Mouse (Mus musculus) testis, adult 2 months (tissue): ENCODE data around the gene Hnrnpa2b1. TPM values are rescaled to one million over a fixed set of nuclear protein-coding genes. Genes with fewer than 3 reads are reported as not detected.
"Not testable (repeated sequence)": the region's sequence is repeated elsewhere in the genome, so short reads cannot be mapped to it uniquely, and the experiment has no call there.

Experiments used
- H3K27ac ChIP-seq: fragments of 200-500 bp; 2 replicates; pipeline ENCODE4 v1.5.1; 2012; ENCODE audit warnings: low read depth, low read length; ENCODE audit not compliant: control insufficient read depth, insufficient read depth
- H3K27me3 ChIP-seq: fragments of 200-500 bp; 2 replicates; pipeline ENCODE4 v1.6.1; 2012; ENCODE audit warnings: mild to moderate bottlenecking, low read length, moderate library complexity; ENCODE audit not compliant: control insufficient read depth, insufficient read depth
- H3K36me3 ChIP-seq: fragments of 200-500 bp; 2 replicates; pipeline ENCODE4 v1.6.1; 2012; ENCODE audit warnings: mild to moderate bottlenecking, low read length; ENCODE audit not compliant: control insufficient read depth, insufficient read depth
- H3K4me1 ChIP-seq: fragments of 200-500 bp; 2 replicates; pipeline ENCODE4 v1.6.1; 2012; ENCODE audit warnings: low read length; ENCODE audit not compliant: control insufficient read depth, insufficient read depth
- H3K4me3 ChIP-seq: fragments of 200-500 bp; 2 replicates; pipeline ENCODE4 v1.5.1; 2012; ENCODE audit warnings: low read depth, mild to moderate bottlenecking, low read length, moderate library complexity, mixed read lengths; ENCODE audit not compliant: control insufficient read depth
- CTCF ChIP-seq: fragments of 200-500 bp; IDR thresholded peaks from 2 replicates; pipeline ENCODE4 v1.5.1; 2012; ENCODE audit warnings: low read depth, mild to moderate bottlenecking, inconsistent platforms, low read length, moderate library complexity; ENCODE audit not compliant: control insufficient read depth, insufficient read depth, insufficient replicate concordance
- POLR2A ChIP-seq: fragments of 200-500 bp; IDR thresholded peaks from 2 replicates; pipeline ENCODE4 v1.6.1; 2012; ENCODE audit warnings: low read depth, mild to moderate bottlenecking, inconsistent platforms, low read length, moderate library complexity; ENCODE audit not compliant: control insufficient read depth
- polyA plus RNA-seq: library from polyadenylated mRNA; depleted of rRNA; stranded (reverse); fragments of >200 nt; gene quantifications from 2 replicates; pipeline ENCODE4 v1.2.3, GENCODE M21; 2012

Gene Hnrnpa2b1
- polyA plus RNA-seq, 1 experiment = 158 TPM

GRCm38 (mm10) chr6:51505671-51506070 lies 36.0 kb upstream of the Hnrnpa2b1 start:
- H3K36me3 ChIP-seq = no peaks in the 10 kb centered on the region
- no peaks in the 10 kb centered on the region for H3K4me1 ChIP-seq
- H3K27ac ChIP-seq = peak overlapping the region; percentile 69
- no peak overlapping the region for H3K4me3 ChIP-seq
- TF ChIP-seq POLR2A = no peak
- no peak for TF ChIP-seq CTCF
- no peaks in the 10 kb centered on the region for H3K27me3 ChIP-seq

GRCm38 (mm10) chr6:51497321-51498111 lies 27.8 kb upstream of the Hnrnpa2b1 start:
- H3K4me3 ChIP-seq = no peak overlapping the region
- H3K27me3 ChIP-seq = no peaks in the 10 kb centered on the region
- TF ChIP-seq POLR2A = no peak
- TF ChIP-seq CTCF = no peak
- H3K36me3 ChIP-seq = no peaks in the 10 kb centered on the region
- H3K27ac ChIP-seq = no peak overlapping the region
- H3K4me1 ChIP-seq = no peaks in the 10 kb centered on the region

- H3K27ac ChIP-seq = no peak overlapping the region
- no peak overlapping the region for H3K4me3 ChIP-seq
Measured at GRCm38 (mm10) chr6:51489787-51490186, 20.1 kb upstream of the Hnrnpa2b1 start.

GRCm38 (mm10) chr6:51486731-51487130 lies 17.0 kb upstream of the Hnrnpa2b1 start:
- no peak overlapping the region for H3K4me3 ChIP-seq
- H3K4me1 ChIP-seq = no peaks in the 10 kb centered on the region
- TF ChIP-seq POLR2A (no peak), CTCF (no peak)
- H3K36me3 ChIP-seq = no peaks in the 10 kb centered on the region
- H3K27me3 ChIP-seq = no peaks in the 10 kb centered on the region
- 0 out of 2 replicates have a peak overlapping the region, but pooled peaks have one; percentile 13 for H3K27ac ChIP-seq

More at GRCm38 (mm10) chr6:51489787-51490186, 20.1 kb upstream of the Hnrnpa2b1 start:
- Histone ChIP-seq H3K27me3 (no peaks in the 10 kb centered on the region), H3K4me1 (no peaks in the 10 kb centered on the region), H3K36me3 (no peaks in the 10 kb centered on the region)
- TF ChIP-seq CTCF (no peak), POLR2A (no peak)

- H3K36me3 ChIP-seq = no peaks in the 10 kb centered on the region
- no peaks in the 10 kb centered on the region for H3K27me3 ChIP-seq
- no peaks in the 10 kb centered on the region for H3K4me1 ChIP-seq
- no peak overlapping the region for H3K4me3 ChIP-seq
- TF ChIP-seq CTCF (no peak), POLR2A (no peak)
- no peak overlapping the region for H3K27ac ChIP-seq
Measured at GRCm38 (mm10) chr6:51486076-51486710, 16.5 kb upstream of the Hnrnpa2b1 start.

GRCm38 (mm10) chr6:51485646-51486045 lies 16.0 kb upstream of the Hnrnpa2b1 start:
- Histone ChIP-seq H3K36me3 (no peaks in the 10 kb centered on the region), H3K27me3 (no peaks in the 10 kb centered on the region), H3K4me1 (no peaks in the 10 kb centered on the region), H3K4me3 (no peak overlapping the region), H3K27ac (no peak overlapping the region)
- TF ChIP-seq POLR2A (no peak), CTCF (no peak)

GRCm38 (mm10) chr6:51484556-51484955 lies 14.9 kb upstream of the Hnrnpa2b1 start:
- H3K4me3 ChIP-seq, H3K27ac ChIP-seq, H3K36me3 ChIP-seq, H3K27me3 ChIP-seq, H3K4me1 ChIP-seq: not testable (repeated sequence)

- no peak for TF ChIP-seq POLR2A
- TF ChIP-seq CTCF = no peak
- Histone ChIP-seq H3K4me3 (no peak overlapping the region), H3K36me3 (no peaks in the 10 kb centered on the region; the same call in 1 of the 2 replicates), H3K27me3 (no peaks in the 10 kb centered on the region), H3K27ac (no peak overlapping the region), H3K4me1 (no peaks in the 10 kb centered on the region)
Measured at GRCm38 (mm10) chr6:51483861-51484260, 14.2 kb upstream of the Hnrnpa2b1 start.
